Mouse (Mus musculus) adipose tissue, adult 10 weeks (tissue): ENCODE data around the gene Thbs3. TPM values are rescaled to one million over a fixed set of nuclear protein-coding genes. Genes with fewer than 3 reads are reported as not detected.

Experiments
- polyA plus RNA-seq: library from polyadenylated mRNA; stranded (reverse); fragments of 350-450 nt; fragmentation: Illumina TruSeq; extraction: RNeasy Lipid Tissue Mini Kit (QIAGEN cat#74804); gene quantifications from one replicate; pipeline ENCODE4 v1.2.3, GENCODE M21; 2014; ENCODE audit warnings: low read depth, low replicate concordance

Thbs3 gene
- polyA plus RNA-seq, result 30.3 TPM

DNA sequence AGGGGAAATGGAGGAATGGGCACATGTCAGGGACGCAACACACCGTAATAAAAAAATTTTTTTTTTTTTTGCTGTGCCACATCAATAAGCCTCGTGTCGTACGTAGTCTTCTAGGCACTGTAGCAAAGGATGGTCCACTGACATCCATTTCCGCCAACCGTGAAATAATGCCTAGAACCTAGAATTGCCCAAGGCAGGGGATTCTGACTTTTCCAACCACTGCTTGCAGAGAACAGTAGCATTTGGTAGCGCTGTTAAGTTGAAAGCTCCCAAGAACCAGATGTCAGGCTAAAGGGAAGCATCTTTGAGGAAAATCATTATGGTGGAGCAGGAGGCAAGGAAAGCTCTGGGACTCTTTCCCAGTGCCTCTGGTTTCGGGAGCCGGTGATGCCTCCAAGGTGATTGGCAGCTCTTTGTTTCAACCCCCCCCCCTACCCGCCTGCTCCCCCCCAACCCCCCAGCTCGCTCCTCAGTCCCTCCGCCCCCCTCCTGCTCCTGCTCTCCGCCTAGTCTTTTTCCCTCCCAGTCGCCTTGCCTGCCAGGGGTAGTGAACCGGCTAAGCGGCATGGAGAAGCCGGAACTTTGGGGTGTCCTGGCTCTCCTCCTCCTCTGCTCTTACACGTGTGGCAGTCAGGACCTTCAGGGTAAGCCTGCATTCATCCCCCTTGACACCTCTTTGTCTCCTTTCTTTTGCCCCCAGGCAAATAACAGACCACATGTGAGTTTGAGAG is at the start of gene Thbs3:
Gene Thbs3 (plus strand): TSS at position 500 of the 731 bp plus-strand sequence.

DNA sequence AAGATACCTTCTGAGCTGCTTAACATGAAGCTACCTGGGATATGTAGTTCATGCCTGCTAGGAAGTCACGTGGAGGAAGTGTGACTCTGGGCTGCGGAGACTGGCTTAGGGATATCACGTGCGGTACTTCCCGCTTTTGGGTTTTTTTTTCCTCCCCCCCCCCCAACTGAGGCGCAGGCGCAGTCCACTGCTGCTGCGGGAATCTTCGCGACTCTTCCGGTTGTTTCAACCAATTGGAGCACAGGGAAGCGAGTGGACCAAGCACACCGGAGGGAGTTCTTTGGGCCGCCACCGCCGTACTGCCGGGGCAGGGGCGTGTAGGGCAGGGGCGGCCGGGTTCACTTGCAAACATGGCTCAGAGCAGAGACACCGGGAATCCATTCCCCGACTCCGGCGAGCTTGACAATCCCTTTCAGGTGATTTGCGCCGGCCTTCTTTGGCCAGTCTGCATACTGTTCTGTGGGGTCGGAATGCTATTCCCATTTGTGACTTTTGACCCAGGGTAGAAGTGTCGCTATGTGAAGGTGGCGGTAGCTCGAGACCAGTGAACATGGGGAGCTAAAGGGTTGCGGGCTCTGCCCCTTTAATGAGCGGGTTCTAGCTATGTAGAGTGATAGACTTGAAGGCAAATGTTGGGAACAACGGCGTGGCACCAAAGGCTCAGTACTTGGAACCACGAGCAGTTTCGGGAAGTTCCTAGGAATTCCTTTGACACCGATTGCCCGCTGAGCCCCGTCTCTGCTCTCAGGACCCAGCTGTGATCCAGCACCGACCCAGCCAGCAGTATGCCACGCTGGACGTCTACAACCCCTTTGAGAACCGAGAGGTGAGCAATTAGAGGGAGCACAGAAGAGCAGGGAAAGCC is 37.5 kb upstream of the Thbs3 start, which contains the start of gene Scamp3:
Gene Scamp3 (plus strand): TSS at position 232 of the 865 bp plus-strand sequence.

DNA sequence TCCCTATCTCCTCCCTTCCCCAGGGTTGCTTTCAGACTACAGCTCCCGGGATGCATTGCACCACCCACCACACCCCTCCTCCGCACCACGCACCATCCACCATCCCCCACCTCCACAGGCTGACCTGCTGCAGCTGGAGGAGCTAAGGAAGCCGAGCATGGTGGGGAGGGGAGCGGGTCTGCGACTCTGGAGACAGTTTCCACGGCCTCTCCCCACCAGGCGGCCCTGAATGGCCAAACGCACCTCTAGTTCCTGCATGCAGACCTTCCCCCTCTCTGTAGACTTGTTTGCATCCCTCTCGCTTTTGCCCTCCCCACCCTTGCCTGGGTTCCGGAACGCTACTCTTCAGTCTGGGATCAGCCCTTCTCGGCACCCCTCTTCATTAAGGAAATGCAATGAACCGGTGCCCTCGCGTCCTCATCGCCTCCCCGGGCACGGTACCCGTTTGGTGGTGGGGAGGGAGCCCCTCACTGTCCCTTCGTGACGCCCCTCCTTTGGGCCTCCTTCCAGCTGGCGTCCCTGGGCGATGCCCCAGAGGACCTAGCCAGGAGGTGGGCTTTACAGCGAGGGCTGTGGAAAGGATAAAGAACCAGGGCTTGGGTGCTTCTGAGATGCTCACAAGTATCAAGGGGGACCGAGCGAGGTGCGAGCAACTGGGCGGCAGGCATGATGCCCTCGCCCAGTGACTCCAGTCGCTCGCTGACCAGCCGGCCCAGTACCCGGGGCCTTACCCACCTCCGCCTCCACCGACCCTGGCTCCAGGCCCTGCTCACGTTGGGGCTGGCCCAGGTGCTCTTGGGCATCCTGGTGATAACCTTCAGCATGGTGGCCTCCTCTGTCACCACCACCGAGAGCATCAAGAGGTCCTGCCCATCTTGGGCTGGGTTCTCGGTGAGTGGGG is 31.7 kb upstream of the Thbs3 start, which contains the start of gene Fam189b:
Gene Fam189b (plus strand): TSS at position 86 of the 901 bp plus-strand sequence.

DNA sequence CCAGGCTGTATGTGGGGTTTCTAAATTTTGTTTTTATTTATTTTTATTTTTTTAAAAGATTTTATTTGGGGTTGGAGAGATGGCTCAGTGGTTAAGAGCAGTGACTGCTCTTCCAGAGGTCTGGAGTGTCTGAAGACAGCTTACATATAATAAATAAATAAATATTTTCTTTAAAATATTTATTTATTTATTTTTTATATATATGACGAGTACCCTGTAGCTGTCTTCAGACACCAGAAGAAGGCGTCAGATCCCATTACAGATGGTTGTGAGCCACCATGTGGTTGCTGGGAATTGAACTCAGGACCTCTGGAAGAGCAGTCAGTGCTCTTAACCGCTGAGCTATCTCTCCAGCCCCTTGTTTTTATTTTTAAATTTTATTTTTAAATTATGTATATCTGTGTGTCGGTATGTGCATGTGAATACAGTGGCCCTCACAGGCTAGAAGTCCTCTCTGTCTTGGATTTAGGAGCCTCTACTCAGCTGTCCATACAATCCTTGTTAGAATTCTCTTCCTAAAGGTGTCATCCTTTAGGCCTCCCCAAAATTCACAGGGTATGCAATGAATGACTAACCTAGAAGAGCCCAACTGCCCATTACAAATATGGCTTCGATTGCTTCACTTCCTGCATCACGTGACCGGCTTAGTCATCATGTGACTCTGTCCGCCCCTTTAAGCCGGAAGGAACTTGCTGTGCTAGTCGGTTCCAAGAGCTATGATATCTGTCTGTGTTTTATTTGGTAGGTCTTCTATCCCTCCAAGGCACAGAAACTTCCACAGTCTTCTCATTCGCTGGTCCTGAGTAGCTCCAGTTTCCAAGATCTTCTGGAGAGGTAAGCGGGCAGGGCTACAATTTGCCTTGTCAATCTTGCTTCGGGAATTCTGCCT is 12.5 kb upstream of the Thbs3 start, which contains the start of gene Gba:
Gene Gba (plus strand): TSS at position 676 of the 889 bp plus-strand sequence.

DNA sequence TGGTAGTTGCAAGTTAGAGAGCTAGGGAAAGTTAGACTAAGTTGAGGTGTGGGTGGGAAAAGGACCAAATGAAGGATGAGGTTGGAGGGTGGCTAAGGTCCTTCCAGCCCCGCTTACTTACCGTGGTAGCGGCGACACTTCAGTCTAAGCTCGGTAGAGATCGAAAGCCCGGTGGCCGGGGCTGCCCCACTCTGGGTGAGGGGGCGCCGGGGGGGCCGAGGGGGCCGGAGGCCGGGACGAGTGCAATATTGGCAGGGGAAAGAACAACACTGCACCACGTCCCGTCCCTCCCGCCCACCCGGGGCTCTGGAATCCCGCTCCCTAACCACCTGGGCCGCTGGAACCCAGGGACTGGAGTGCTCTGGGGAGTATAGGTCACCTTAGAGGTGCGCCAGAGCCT is 11.9 kb downstream of the Thbs3 start, which contains the start of gene Mtx1:
Gene Mtx1 (minus strand): TSS at position 189 of the 400 bp plus-strand sequence.

DNA sequence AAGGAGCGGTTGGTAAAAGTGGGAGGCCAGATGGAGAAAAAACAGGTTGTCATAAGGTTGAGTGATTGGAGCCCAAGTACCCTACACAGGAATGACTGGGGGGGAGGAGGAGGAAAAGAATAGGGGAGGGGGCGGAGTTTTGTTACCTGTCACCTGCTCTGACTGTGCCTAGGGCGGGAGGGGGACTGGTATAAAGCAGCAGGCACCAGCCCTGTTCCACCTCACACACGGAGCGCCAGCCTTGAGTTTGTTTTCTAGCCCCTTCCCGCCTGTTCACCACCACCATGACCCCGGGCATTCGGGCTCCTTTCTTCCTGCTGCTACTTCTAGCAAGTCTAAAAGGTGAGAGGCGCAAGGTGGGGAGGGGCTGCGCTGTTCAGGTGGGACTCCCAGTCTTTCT is 13.9 kb downstream of the Thbs3 start, which contains the start of gene Muc1:
Gene Muc1 (plus strand): TSS at position 222 of the 400 bp plus-strand sequence.

DNA sequence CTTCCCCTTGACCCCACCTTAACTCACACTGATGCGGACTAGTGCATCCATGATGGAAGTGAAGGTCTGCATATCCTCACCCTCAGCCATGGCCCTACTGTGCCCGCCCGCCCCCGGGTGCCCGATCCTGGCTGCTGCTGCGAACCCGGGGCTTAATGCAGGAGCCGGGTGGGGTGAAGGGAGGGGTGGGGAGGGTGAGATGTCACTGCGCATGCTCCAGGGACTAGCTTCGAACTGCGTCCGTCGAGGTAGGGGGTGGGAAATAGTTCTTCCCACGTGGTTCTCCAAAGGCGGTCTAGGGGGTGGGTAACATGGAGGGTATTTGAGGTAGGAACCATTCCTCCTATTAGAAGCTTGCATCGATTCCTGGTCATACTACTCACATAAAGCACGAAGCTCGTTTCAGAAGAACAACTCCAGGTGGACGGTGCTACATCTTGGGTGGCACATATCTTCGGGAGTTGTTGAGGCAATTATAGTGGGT is 30.8 kb downstream of the Thbs3 start, which contains the start of gene Krtcap2:
Gene Krtcap2 (plus strand): TSS at position 279 of the 484 bp plus-strand sequence.

DNA sequence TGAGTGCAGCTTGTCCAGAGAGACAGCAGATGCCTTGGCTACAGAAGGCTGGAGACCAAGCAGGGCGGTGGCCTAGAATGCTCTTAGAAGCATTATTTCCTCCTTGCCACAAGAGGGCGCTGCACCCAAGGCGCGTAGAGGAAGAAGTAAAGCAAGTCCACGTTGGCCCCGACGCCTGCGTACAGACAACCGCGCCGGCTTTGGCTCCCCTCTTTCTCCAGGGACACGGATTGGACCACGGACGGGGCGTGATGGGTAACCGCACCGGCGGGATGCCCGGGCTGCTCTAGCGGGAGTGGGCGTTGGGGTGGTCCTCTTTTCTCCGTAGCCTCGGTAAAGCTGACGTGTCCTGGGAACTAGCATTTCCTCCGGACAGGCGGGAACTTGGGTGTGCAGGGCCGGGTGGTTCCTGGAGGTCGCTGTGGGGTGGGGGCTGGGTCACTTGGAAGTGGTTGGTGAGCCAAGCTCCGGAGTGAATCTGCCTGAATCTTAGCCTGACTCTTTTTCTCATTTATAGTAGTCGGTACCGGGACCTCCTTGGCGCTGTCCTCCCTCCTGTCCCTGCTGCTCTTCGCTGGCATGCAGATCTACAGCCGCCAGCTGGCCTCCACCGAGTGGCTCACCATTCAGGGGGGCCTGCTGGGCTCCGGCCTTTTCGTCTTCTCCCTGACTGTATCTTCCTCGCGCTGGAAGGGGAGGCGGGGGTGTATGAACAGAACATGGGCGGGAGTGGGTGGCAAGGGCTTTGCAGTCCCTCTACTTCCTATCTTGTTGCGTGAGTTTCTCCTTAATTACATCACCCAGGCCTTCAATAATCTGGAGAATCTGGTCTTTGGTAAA is 31.5 kb downstream of the Thbs3 start, which contains the start of gene Trim46:
Gene Trim46 (minus strand): TSS at position 49 of the 840 bp plus-strand sequence.

DNA sequence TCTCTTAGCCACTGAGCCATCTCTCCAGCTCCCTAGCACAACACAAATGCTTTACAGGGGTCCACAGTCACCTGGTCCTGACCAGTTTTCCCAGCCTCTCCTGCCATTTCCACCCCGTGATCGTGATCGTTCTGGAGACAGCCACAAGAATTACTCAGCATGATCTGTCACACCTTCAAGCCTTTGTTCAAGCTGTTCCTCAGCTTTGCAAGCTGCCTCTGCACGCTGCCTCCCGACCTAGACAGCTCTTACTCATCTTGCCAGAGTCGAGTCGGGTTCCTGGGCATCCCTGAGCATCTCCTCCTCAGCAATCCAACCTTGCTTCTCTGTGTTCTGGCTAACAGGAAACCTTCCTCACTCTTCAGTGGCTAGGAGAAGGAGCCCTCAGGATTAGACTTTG is 44.1 kb downstream of the Thbs3 start, which contains the start of gene Dpm3:
Gene Dpm3 (plus strand): TSS at position 283 of the 400 bp plus-strand sequence.

DNA sequence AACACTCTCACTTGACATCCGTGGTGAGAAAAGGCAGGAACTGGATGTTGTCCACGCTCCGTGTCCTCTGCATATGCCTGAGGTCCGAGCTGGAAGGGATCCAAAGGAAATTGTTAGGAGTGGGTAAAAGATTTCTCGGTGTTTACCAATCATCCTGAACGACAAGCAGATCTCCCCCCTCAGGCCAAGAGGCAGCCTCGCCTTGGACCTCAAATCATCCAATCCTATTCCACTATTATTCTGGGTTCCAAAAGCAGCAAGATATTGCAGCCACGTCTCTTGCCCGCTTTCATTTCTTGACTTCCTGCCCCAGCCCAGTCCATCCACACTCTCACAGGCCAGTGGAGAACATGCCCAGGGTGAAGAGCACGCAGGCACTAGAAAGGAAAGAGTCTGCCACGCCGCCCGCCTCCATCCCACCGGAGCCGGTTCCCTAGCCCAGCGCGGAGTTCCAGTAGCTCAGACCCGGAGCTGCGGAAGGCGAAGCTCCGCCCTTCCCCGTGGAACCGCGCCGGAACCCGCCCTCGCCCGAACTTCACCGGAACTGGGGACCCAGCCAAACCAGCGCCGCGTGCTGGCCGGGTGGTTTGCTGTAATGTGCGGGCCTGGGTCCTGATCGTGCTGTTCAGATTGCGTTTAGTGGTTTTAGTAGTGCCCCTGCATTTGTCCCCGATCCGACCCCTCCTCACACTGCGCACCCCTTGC is 55.2 kb downstream of the Thbs3 start, which contains the start of gene Slc50a1:
Gene Slc50a1 (minus strand): TSS at position 520 of the 705 bp plus-strand sequence.

Other genes starting within 250 kb of the Thbs3 start
- 22.7 TPM for gene Rusc1, start 121.9 kb upstream of the Thbs3 start, polyA plus RNA-seq
- gene Gm43738, start 114.1 kb upstream of the Thbs3 start, polyA plus RNA-seq, result not detected
- 175 TPM for gene Fdps, start 113.2 kb upstream of the Thbs3 start, polyA plus RNA-seq
- 7.9 TPM for gene Pklr, start 79.0 kb upstream of the Thbs3 start, polyA plus RNA-seq
- gene Hcn3, start 55.0 kb upstream of the Thbs3 start, polyA plus RNA-seq, result 0.24 TPM
- 51.5 TPM for gene Clk2, start 50.4 kb upstream of the Thbs3 start, polyA plus RNA-seq
- gene Scamp3, start 37.7 kb upstream of the Thbs3 start, polyA plus RNA-seq, result 56.1 TPM
- 5.8 TPM for gene Fam189b, start 32.0 kb upstream of the Thbs3 start, polyA plus RNA-seq
- gene Gba, start 12.3 kb upstream of the Thbs3 start, polyA plus RNA-seq, result 67.8 TPM
- gene Mtx1, start 11.9 kb downstream of the Thbs3 start, polyA plus RNA-seq, result 92.5 TPM
- 1.0 TPM for gene Muc1, start 13.9 kb downstream of the Thbs3 start, polyA plus RNA-seq
- gene Krtcap2, start 30.8 kb downstream of the Thbs3 start, polyA plus RNA-seq, result 96.9 TPM
- 2.9 TPM for gene Trim46, start 31.1 kb downstream of the Thbs3 start, polyA plus RNA-seq
- gene Dpm3, start 44.2 kb downstream of the Thbs3 start, polyA plus RNA-seq, result 152 TPM
- gene Slc50a1, start 55.4 kb downstream of the Thbs3 start, polyA plus RNA-seq, result 135 TPM
- gene Efna1, start 66.0 kb downstream of the Thbs3 start, polyA plus RNA-seq, result 26.1 TPM
- 1.3 TPM for gene Efna3, start 107.8 kb downstream of the Thbs3 start, polyA plus RNA-seq
- gene Efna4, start 122.8 kb downstream of the Thbs3 start, polyA plus RNA-seq, result 3.4 TPM
- 145 TPM for gene Adam15, start 134.8 kb downstream of the Thbs3 start, polyA plus RNA-seq
- 2.8 TPM for gene Dcst2, start 146.8 kb downstream of the Thbs3 start, polyA plus RNA-seq
- gene Dcst1, start 150.1 kb downstream of the Thbs3 start, polyA plus RNA-seq, result 5.4 TPM
- 52.0 TPM for gene Zbtb7b, start 179.6 kb downstream of the Thbs3 start, polyA plus RNA-seq
- 1.8 TPM for gene Lenep, start 187.6 kb downstream of the Thbs3 start, polyA plus RNA-seq
- 24.9 TPM for gene Flad1, start 196.7 kb downstream of the Thbs3 start, polyA plus RNA-seq
- 34.3 TPM for gene Cks1b, start 203.2 kb downstream of the Thbs3 start, polyA plus RNA-seq
- 76.1 TPM for gene Shc1, start 203.3 kb downstream of the Thbs3 start, polyA plus RNA-seq
- gene Pygo2, start 215.0 kb downstream of the Thbs3 start, polyA plus RNA-seq, result 30.1 TPM
- 70.3 TPM for gene Pbxip1, start 221.5 kb downstream of the Thbs3 start, polyA plus RNA-seq
- 74.9 TPM for gene Pmvk, start 239.4 kb downstream of the Thbs3 start, polyA plus RNA-seq